Mouse (Mus musculus) ES-E14 (cell line): ENCODE measurements around the gene Arhgap35. TPM values are rescaled to one million over a fixed set of nuclear protein-coding genes. Genes with fewer than 3 reads are reported as not detected.

Experiments
- DNase-seq: peaks from one replicate; pipeline ENCODE4 v3.0.0-alpha.2; 2013; ENCODE audit warnings: low read depth, low spot score
- H3K27ac ChIP-seq: 2 replicates; pipeline ENCODE4 v1.5.1; 2012; ENCODE audit warnings: low read depth, mild to moderate bottlenecking, low read length, moderate library complexity, mixed read lengths; ENCODE audit not compliant: poor library complexity, insufficient read depth, severe bottlenecking
- H3K36me3 ChIP-seq: 2 replicates; pipeline ENCODE4 v1.6.1; 2012; ENCODE audit warnings: mild to moderate bottlenecking, low read length, moderate library complexity, mixed read lengths; ENCODE audit not compliant: control insufficient read depth, poor library complexity, insufficient read depth, severe bottlenecking
- H3K4me1 ChIP-seq, 2 experiments: fragments of 150-350 bp in 1 of 2; sonication (generic) in 1 of 2; 2 replicates each; pipeline ENCODE4 v1.6.1; 2012; ENCODE audit warnings: low read length in 2 of 2, mild to moderate bottlenecking in 1 of 2, mixed read lengths in 1 of 2; ENCODE audit not compliant: control insufficient read depth in 2 of 2, insufficient read depth in 2 of 2, poor library complexity in 1 of 2
- H3K4me3 ChIP-seq, 2 experiments: fragments of 150-350 bp in 1 of 2; sonication (generic) in 1 of 2; 2 replicates each; pipeline ENCODE4 v1.5.1; 2012; ENCODE audit warnings: low read length in 2 of 2, low read depth in 1 of 2, mild to moderate bottlenecking in 1 of 2, mixed read lengths in 1 of 2; ENCODE audit not compliant: insufficient read depth in 1 of 2, poor library complexity in 1 of 2, severe bottlenecking in 1 of 2
- H3K9ac ChIP-seq: 2 replicates; pipeline ENCODE4 v1.6.1; 2012; ENCODE audit warnings: low read depth, mild to moderate bottlenecking, low read length, mixed read lengths; ENCODE audit not compliant: poor library complexity, insufficient read depth, severe bottlenecking
- H3K9me3 ChIP-seq: fragments of 150-350 bp; sonication (generic); 2 replicates; pipeline ENCODE4 v1.6.1; 2012; ENCODE audit warnings: low read depth, mild to moderate bottlenecking, low read length; ENCODE audit not compliant: control insufficient read depth, insufficient read depth
- CHD2 ChIP-seq: IDR thresholded peaks from 2 replicates; pipeline ENCODE4 v1.6.1; 2014; ENCODE audit warnings: mild to moderate bottlenecking, low read depth, low read length, inconsistent platforms
- HCFC1 ChIP-seq: IDR thresholded peaks from 2 replicates; pipeline ENCODE4 v1.6.1; 2012; ENCODE audit warnings: low read length, inconsistent platforms, borderline replicate concordance; ENCODE audit not compliant: insufficient read depth
- MAFK ChIP-seq: IDR thresholded peaks from 2 replicates; pipeline ENCODE4 v1.6.1; 2014; ENCODE audit warnings: mild to moderate bottlenecking, low read depth, low read length, inconsistent platforms; ENCODE audit not compliant: insufficient read depth
- ZC3H11A ChIP-seq: IDR thresholded peaks from 2 replicates; pipeline ENCODE4 v1.6.1; 2012; ENCODE audit warnings: low read depth, mild to moderate bottlenecking, inconsistent platforms, low read length, borderline replicate concordance
- ZNF384 ChIP-seq: IDR thresholded peaks from 2 replicates; pipeline ENCODE4 v1.6.1; 2012; ENCODE audit warnings: low read depth, low read length, inconsistent platforms
- in situ Hi-C, 2 experiments: fragments of 600-800 bp; cut with MboI; formaldehyde crosslinking; loops; one replicate each; pipeline ENCODE4 v1.15.1; 2025; ENCODE audit warnings: low sequenced_read_pairs in 2 of 2, inconsistent platforms in 1 of 2; ENCODE audit not compliant: unreplicated experiment in 2 of 2
- total RNA-seq: library from RNA; depleted of rRNA; stranded (reverse); fragments of 300-350 nt; gene quantifications from 2 replicates; pipeline ENCODE4 v1.2.3, GENCODE M21; 2012

The Arhgap35 gene
- total RNA-seq, 1 experiment = 46.6 TPM

- TF ChIP-seq MAFK = no peak
- no peak for TF ChIP-seq HCFC1
- no peak for TF ChIP-seq CHD2
- no peak for TF ChIP-seq ZNF384
- no peak for TF ChIP-seq ZC3H11A
- peak; percentile 80 for DNase-seq
These were observed 151.6 kb downstream of the Arhgap35 start for GRCm38 (mm10) chr7:16463214-16463613.

GRCm38 (mm10) chr7:16461705-16462104 is 153.1 kb downstream of the Arhgap35 start:
- in situ Hi-C loops = no loop called here
- no peak overlapping the region for H3K27ac ChIP-seq
- H3K9ac ChIP-seq = no peak overlapping the region
- DNase-seq = no peak
- H3K4me3 ChIP-seq = no peak overlapping the region
- no peaks in the 10 kb centered on the region for H3K9me3 ChIP-seq
- no peaks in the 10 kb centered on the region for H3K4me1 ChIP-seq
- TF ChIP-seq HCFC1 (no peak), MAFK (no peak), ZC3H11A (no peak), CHD2 (no peak), ZNF384 (no peak)
- no peaks in the 10 kb centered on the region for H3K36me3 ChIP-seq

More at GRCm38 (mm10) chr7:16463214-16463613, 151.6 kb downstream of the Arhgap35 start:
- Histone ChIP-seq H3K4me1 (peaks cover 0 to 4% of the 10 kb centered on the region in 2 experiments; a peak in 1 of 4 replicates), H3K4me3 (no peak overlapping the region), H3K36me3 (no peaks in the 10 kb centered on the region), H3K27ac (no peak overlapping the region), H3K9ac (no peak overlapping the region), H3K9me3 (no peaks in the 10 kb centered on the region)
- in situ Hi-C loops = no loop called here

- no peaks in the 10 kb centered on the region; a peak in 1 of 4 replicates for H3K4me1 ChIP-seq
- H3K9me3 ChIP-seq = no peaks in the 10 kb centered on the region
- H3K36me3 ChIP-seq = no peaks in the 10 kb centered on the region
- H3K4me3 ChIP-seq = no peak overlapping the region
- in situ Hi-C loops = no loop called here
- TF ChIP-seq ZC3H11A = no peak
- no peak for TF ChIP-seq CHD2
- no peak for TF ChIP-seq MAFK
- no peak for TF ChIP-seq ZNF384
- TF ChIP-seq HCFC1 = no peak
- no peak for DNase-seq
- H3K9ac ChIP-seq = no peak overlapping the region
- H3K27ac ChIP-seq = no peak overlapping the region
These were observed 153.6 kb downstream of the Arhgap35 start for GRCm38 (mm10) chr7:16461151-16461550.

- Histone ChIP-seq H3K27ac (no peak overlapping the region), H3K36me3 (no peaks in the 10 kb centered on the region; the same call in 1 of the 2 replicates), H3K4me3 (no peak overlapping the region), H3K4me1 (peaks cover 0 to 4% of the 10 kb centered on the region in 2 experiments; a peak in 1 of 4 replicates), H3K9ac (no peak overlapping the region), H3K9me3 (no peaks in the 10 kb centered on the region)
- no peak for DNase-seq
- TF ChIP-seq HCFC1 = no peak
- no peak for TF ChIP-seq ZC3H11A
- TF ChIP-seq ZNF384 = no peak
- no peak for TF ChIP-seq MAFK
- no peak for TF ChIP-seq CHD2
- in situ Hi-C loops = no loop called here
These were observed 154.2 kb downstream of the Arhgap35 start for GRCm38 (mm10) chr7:16460566-16460965.

GRCm38 (mm10) chr7:16456289-16456688 is 158.5 kb downstream of the Arhgap35 start:
- TF ChIP-seq MAFK (no peak), CHD2 (no peak), HCFC1 (no peak)
- in situ Hi-C loops = no loop called here
- H3K9ac ChIP-seq = no peak overlapping the region
- H3K36me3 ChIP-seq = peaks cover 3% of the 10 kb centered on the region; the same call in 1 of the 2 replicates
- no peaks in the 10 kb centered on the region for H3K9me3 ChIP-seq
- H3K4me3 ChIP-seq = no peak overlapping the region
- DNase-seq = no peak
- peaks cover 2 to 8% of the 10 kb centered on the region in 2 experiments; a peak in 3 of 4 replicates for H3K4me1 ChIP-seq
- H3K27ac ChIP-seq = no peak overlapping the region
